Mouse (Mus musculus): ENCODE data around the gene Scn8a. TPM values are rescaled to one million over a fixed set of nuclear protein-coding genes. Genes with fewer than 3 reads are reported as not detected.

Gene Scn8a
- polyA plus RNA-seq, 1 experiment from 2014 or later = 20.5 TPM

- Histone ChIP-seq H3K27ac (replicated peaks) (no peak overlapping the region), H3K4me2 (replicated peaks) (no peak overlapping the region), H3K4me1 (no peaks in the 10 kb centered on the region), H3K36me3 (0 out of 2 replicates have a peak, but pooled peaks cover 4% of the 10 kb centered on the region), H3K27me3 (no peaks in the 10 kb centered on the region), H3K9me3 (no peaks in the 10 kb centered on the region), H3K9ac (replicated peaks) (no peak overlapping the region), H3K4me3 (no peak overlapping the region)
- WGBS = 79% methylated on average over 4 of the region's 4 CpGs
- ATAC-seq (ENCODE audit: low FRiP score, low read depth) = no peak
These were observed 91.9 kb downstream of the Scn8a start for GRCm38 (mm10) chr15:100961561-100961960.

- Histone ChIP-seq H3K4me3 (no peak overlapping the region), H3K9ac (replicated peaks) (no peak overlapping the region), H3K36me3 (peaks cover 25% of the 10 kb centered on the region), H3K4me1 (peaks cover 12% of the 10 kb centered on the region), H3K4me2 (replicated peaks) (no peak overlapping the region), H3K27ac (replicated peaks) (no peak overlapping the region), H3K9me3 (no peaks in the 10 kb centered on the region), H3K27me3 (no peaks in the 10 kb centered on the region)
- no peak for ATAC-seq (ENCODE audit: low FRiP score, low read depth)
- 86% methylated on average over 11 of the region's 11 CpGs for WGBS
These were observed 101.8 kb downstream of the Scn8a start for GRCm38 (mm10) chr15:100971443-100971842.

GRCm38 (mm10) chr15:100972795-100973194 lies 103.1 kb downstream of the Scn8a start:
- H3K27me3 ChIP-seq = no peaks in the 10 kb centered on the region
- no peak overlapping the region for H3K4me3 ChIP-seq
- WGBS = 38% methylated on average over 11 of the region's 11 CpGs
- H3K36me3 ChIP-seq = peaks cover 26% of the 10 kb centered on the region
- no peak overlapping the region for H3K9ac ChIP-seq (replicated peaks)
- H3K4me2 ChIP-seq (replicated peaks) = no peak overlapping the region
- no peaks in the 10 kb centered on the region for H3K9me3 ChIP-seq
- H3K27ac ChIP-seq (replicated peaks) = no peak overlapping the region
- no peak for ATAC-seq (ENCODE audit: low FRiP score, low read depth)
- H3K4me1 ChIP-seq = peaks cover 12% of the 10 kb centered on the region

- Histone ChIP-seq H3K9ac (replicated peaks) (no peak overlapping the region), H3K36me3 (peaks cover 26% of the 10 kb centered on the region), H3K27ac (replicated peaks) (no peak overlapping the region), H3K9me3 (no peaks in the 10 kb centered on the region), H3K4me1 (peaks cover 9% of the 10 kb centered on the region), H3K27me3 (no peaks in the 10 kb centered on the region), H3K4me3 (no peak overlapping the region), H3K4me2 (replicated peaks) (no peak overlapping the region)
- WGBS = 81% methylated on average over 1 of the region's 1 CpGs
- no peak for ATAC-seq (ENCODE audit: low FRiP score, low read depth)
These were observed 105.0 kb downstream of the Scn8a start for GRCm38 (mm10) chr15:100974679-100975078.

- Histone ChIP-seq H3K9ac (replicated peaks) (peak overlapping the region; percentile 69), H3K4me2 (replicated peaks) (peak overlapping the region; percentile 81), H3K4me3 (peak overlapping the region; percentile 52), H3K27me3 (no peaks in the 10 kb centered on the region; the same call in 1 of the 2 replicates), H3K9me3 (no peaks in the 10 kb centered on the region), H3K36me3 (no peaks in the 10 kb centered on the region), H3K27ac (replicated peaks) (peak overlapping the region; percentile 77), H3K4me1 (peaks cover 28% of the 10 kb centered on the region)
- peak; percentile 89 for ATAC-seq (ENCODE audit: low FRiP score, low read depth)
- WGBS = under 1% methylated on average over 46 of the region's 46 CpGs
These were observed 113.9 kb downstream of the Scn8a start for GRCm38 (mm10) chr15:100983427-100984153.

GRCm38 (mm10) chr15:100984154-100984893 lies 114.7 kb downstream of the Scn8a start:
- 31% methylated on average over 12 of the region's 12 CpGs for WGBS
- Histone ChIP-seq H3K4me3 (peak overlapping the region; percentile 52), H3K27me3 (no peaks in the 10 kb centered on the region; the same call in 1 of the 2 replicates), H3K36me3 (no peaks in the 10 kb centered on the region), H3K9me3 (no peaks in the 10 kb centered on the region), H3K9ac (replicated peaks) (peak overlapping the region; percentile 69), H3K27ac (replicated peaks) (peak overlapping the region; percentile 77), H3K4me2 (replicated peaks) (peak overlapping the region; percentile 81), H3K4me1 (peaks cover 28% of the 10 kb centered on the region)
- ATAC-seq (ENCODE audit: low FRiP score, low read depth) = no peak; the same call in 1 of the 2 replicates

- no peak overlapping the region for H3K4me3 ChIP-seq
- no peak overlapping the region for H3K27ac ChIP-seq (replicated peaks)
- peaks cover 28% of the 10 kb centered on the region for H3K4me1 ChIP-seq
- no peak overlapping the region for H3K4me2 ChIP-seq (replicated peaks)
- H3K36me3 ChIP-seq = no peaks in the 10 kb centered on the region
- no peaks in the 10 kb centered on the region for H3K9me3 ChIP-seq
- no peaks in the 10 kb centered on the region; the same call in 1 of the 2 replicates for H3K27me3 ChIP-seq
- 87% methylated on average over 10 of the region's 10 CpGs for WGBS
- no peak for ATAC-seq (ENCODE audit: low FRiP score, low read depth)
- H3K9ac ChIP-seq (replicated peaks) = no peak overlapping the region
These were observed 116.8 kb downstream of the Scn8a start for GRCm38 (mm10) chr15:100986479-100986878.

GRCm38 (mm10) chr15:100987031-100987430 lies 117.4 kb downstream of the Scn8a start:
- no peak for ATAC-seq (ENCODE audit: low FRiP score, low read depth)
- WGBS = 87% methylated on average over 1 of the region's 1 CpGs
- H3K9me3 ChIP-seq = no peaks in the 10 kb centered on the region

GRCm38 (mm10) chr15:100990283-100990682 lies 120.6 kb downstream of the Scn8a start:
- H3K27ac ChIP-seq (replicated peaks) = no peak overlapping the region
- H3K4me2 ChIP-seq (replicated peaks) = no peak overlapping the region
- no peak overlapping the region for H3K4me3 ChIP-seq
- no peaks in the 10 kb centered on the region for H3K36me3 ChIP-seq
- WGBS = 91% methylated on average over 10 of the region's 10 CpGs
- H3K9me3 ChIP-seq = no peaks in the 10 kb centered on the region
- peaks cover 13% of the 10 kb centered on the region for H3K4me1 ChIP-seq
- no peaks in the 10 kb centered on the region for H3K27me3 ChIP-seq
- no peak overlapping the region for H3K9ac ChIP-seq (replicated peaks)
- no peak for ATAC-seq (ENCODE audit: low FRiP score, low read depth)

More at GRCm38 (mm10) chr15:100987031-100987430, 117.4 kb downstream of the Scn8a start:
- H3K27ac ChIP-seq (replicated peaks) = no peak overlapping the region
- peaks cover 28% of the 10 kb centered on the region for H3K4me1 ChIP-seq
- H3K27me3 ChIP-seq = no peaks in the 10 kb centered on the region; the same call in 1 of the 2 replicates
- no peak overlapping the region for H3K4me2 ChIP-seq (replicated peaks)
- H3K9ac ChIP-seq (replicated peaks) = no peak overlapping the region
- no peaks in the 10 kb centered on the region for H3K36me3 ChIP-seq
- H3K4me3 ChIP-seq = no peak overlapping the region

- Histone ChIP-seq H3K4me2 (replicated peaks) (no peak overlapping the region), H3K9ac (replicated peaks) (no peak overlapping the region), H3K27me3 (no peaks in the 10 kb centered on the region), H3K36me3 (0 out of 2 replicates have a peak, but pooled peaks cover 2% of the 10 kb centered on the region), H3K9me3 (no peaks in the 10 kb centered on the region), H3K27ac (replicated peaks) (no peak overlapping the region), H3K4me1 (no peaks in the 10 kb centered on the region), H3K4me3 (no peak overlapping the region)
- no peak for ATAC-seq (ENCODE audit: low FRiP score, low read depth)
- WGBS = 33% methylated on average over 4 of the region's 4 CpGs
These were observed 127.4 kb downstream of the Scn8a start for GRCm38 (mm10) chr15:100997090-100997489.

GRCm38 (mm10) chr15:101001685-101002084 lies 132.0 kb downstream of the Scn8a start:
- no peak overlapping the region for H3K9ac ChIP-seq (replicated peaks)
- peaks cover 10% of the 10 kb centered on the region for H3K4me1 ChIP-seq
- H3K27me3 ChIP-seq = no peaks in the 10 kb centered on the region
- H3K27ac ChIP-seq (replicated peaks) = no peak overlapping the region
- no peak overlapping the region for H3K4me3 ChIP-seq
- no peak for ATAC-seq (ENCODE audit: low FRiP score, low read depth)
- H3K36me3 ChIP-seq = peaks cover 16% of the 10 kb centered on the region; the same call in 1 of the 2 replicates
- H3K4me2 ChIP-seq (replicated peaks) = no peak overlapping the region
- 100% methylated on average over 1 of the region's 1 CpGs for WGBS
- H3K9me3 ChIP-seq = no peaks in the 10 kb centered on the region

GRCm38 (mm10) chr15:101002466-101002865 lies 132.8 kb downstream of the Scn8a start:
- Histone ChIP-seq H3K9ac (replicated peaks) (no peak overlapping the region), H3K4me1 (peaks cover 14% of the 10 kb centered on the region), H3K27me3 (peaks cover 4% of the 10 kb centered on the region; the same call in 1 of the 2 replicates), H3K4me2 (replicated peaks) (no peak overlapping the region), H3K27ac (replicated peaks) (no peak overlapping the region), H3K4me3 (no peak overlapping the region), H3K9me3 (no peaks in the 10 kb centered on the region), H3K36me3 (peaks cover 16% of the 10 kb centered on the region; the same call in 1 of the 2 replicates)
- 90% methylated on average over 3 of the region's 3 CpGs for WGBS
- ATAC-seq (ENCODE audit: low FRiP score, low read depth) = no peak

Data from midbrain, embryonic 12.5 days (tissue).